Mouse (Mus musculus) liver, adult 2 months (tissue): ENCODE measurements around the gene Fen1.

Source experiments
- CTCF ChIP-seq: fragments of 200-500 bp; IDR thresholded peaks from 2 replicates; pipeline ENCODE4 v1.5.1; 2011; ENCODE audit warnings: low read depth, low read length, control low read depth
- POLR2A ChIP-seq: fragments of 200-500 bp; IDR thresholded peaks from 2 replicates; pipeline ENCODE4 v1.6.1; 2011; ENCODE audit warnings: low read length, control low read depth; ENCODE audit not compliant: insufficient read depth; ENCODE audit errors: extremely low read depth

- no peak for TF ChIP-seq CTCF
- no peak for TF ChIP-seq POLR2A
These were observed 46.2 kb downstream of the Fen1 start for GRCm38 (mm10) chr19:10157725-10158124.
